Mouse (Mus musculus) hindbrain, embryonic 15.5 days (tissue): Measurements from ENCODE around the gene Psma6. TPM values are rescaled to one million over a fixed set of nuclear protein-coding genes. Genes with fewer than 3 reads are reported as not detected.

Experiments
- ATAC-seq: fragments of 200-750 bp; cut with Nextera tagmentation; 2 replicates; pipeline ENCODE4 v1.8.0; 2017; ENCODE audit warnings: low read depth, moderate number of reproducible peaks, moderate TSS enrichment; ENCODE audit not compliant: low FRiP score
- H3K27ac ChIP-seq: fragments of 300-500 bp; sonication (generic); replicated peaks from 2 replicates; pipeline ENCODE4 v1.5.1; 2015; ENCODE audit warnings: mild to moderate bottlenecking, inconsistent platforms
- H3K27me3 ChIP-seq: fragments of 300-500 bp; sonication (generic); 2 replicates; pipeline ENCODE4 v1.6.1; 2015; ENCODE audit warnings: control low read depth, inconsistent platforms
- H3K36me3 ChIP-seq: fragments of 300-500 bp; sonication (generic); 2 replicates; pipeline ENCODE4 v1.6.1; 2015; ENCODE audit warnings: control low read depth, inconsistent platforms
- H3K4me1 ChIP-seq: fragments of 300-500 bp; sonication (generic); replicated peaks from 2 replicates; pipeline ENCODE4 v1.6.1; 2015; ENCODE audit warnings: control low read depth, inconsistent platforms
- H3K4me2 ChIP-seq: fragments of 300-500 bp; sonication (generic); 2 replicates; pipeline ENCODE4 v1.6.1; 2015; ENCODE audit warnings: moderate library complexity, mild to moderate bottlenecking, inconsistent platforms
- H3K4me3 ChIP-seq: fragments of 300-500 bp; sonication (generic); 2 replicates; pipeline ENCODE4 v1.5.1; 2015; ENCODE audit warnings: mild to moderate bottlenecking, inconsistent platforms
- H3K9ac ChIP-seq: fragments of 300-500 bp; sonication (generic); 2 replicates; pipeline ENCODE4 v1.6.1; 2015; ENCODE audit warnings: inconsistent platforms
- H3K9me3 ChIP-seq: fragments of 300-500 bp; sonication (generic); 2 replicates; pipeline ENCODE4 v1.6.1; 2016; ENCODE audit warnings: control low read depth, inconsistent platforms
- WGBS: fragments of 180-500 bp; shearing (Covaris S2); methylation state at CpG from one replicate; pipeline ENCODE4 v1.1.7; 2015; 5-methylcytosine and 5-hydroxymethylcytosine counted together
- polyA plus RNA-seq: library from polyadenylated mRNA; unstranded; fragments of >200 nt; fragmentation: Nextera tagmentation; extraction: Ambion mirVana; gene quantifications from 2 replicates; pipeline ENCODE4 v1.2.1, GENCODE M21; 2015

Psma6 gene
- polyA plus RNA-seq, 1 experiment from 2014 or later = 389 TPM

GRCm38 (mm10) chr12:55460900-55461299 is 76.9 kb downstream of the Psma6 start:
- WGBS = 76% methylated on average over 4 of the region's 4 CpGs
- ATAC-seq = no peak
- Histone ChIP-seq H3K9me3 (no peaks in the 10 kb centered on the region), H3K36me3 (no peaks in the 10 kb centered on the region), H3K4me1 (peaks cover 32% of the 10 kb centered on the region), H3K27ac (no peak overlapping the region), H3K4me3 (no peak overlapping the region), H3K4me2 (no peak overlapping the region), H3K27me3 (no peaks in the 10 kb centered on the region), H3K9ac (no peak overlapping the region)

GRCm38 (mm10) chr12:55461767-55462166 is 77.7 kb downstream of the Psma6 start:
- Histone ChIP-seq H3K4me1 (peaks cover 41% of the 10 kb centered on the region), H3K9me3 (no peaks in the 10 kb centered on the region)
- 74% methylated on average over 6 of the region's 6 CpGs for WGBS

GRCm38 (mm10) chr12:55462456-55462855 is 78.4 kb downstream of the Psma6 start:
- H3K27me3 ChIP-seq = no peaks in the 10 kb centered on the region
- 72% methylated on average over 6 of the region's 6 CpGs for WGBS
- H3K36me3 ChIP-seq = no peaks in the 10 kb centered on the region
- H3K4me3 ChIP-seq = no peak overlapping the region
- H3K9me3 ChIP-seq = no peaks in the 10 kb centered on the region
- no peak overlapping the region for H3K27ac ChIP-seq
- H3K9ac ChIP-seq = no peak overlapping the region
- peaks cover 43% of the 10 kb centered on the region for H3K4me1 ChIP-seq
- no peak for ATAC-seq
- H3K4me2 ChIP-seq = no peak overlapping the region

More at GRCm38 (mm10) chr12:55461767-55462166, 77.7 kb downstream of the Psma6 start:
- Histone ChIP-seq H3K36me3 (no peaks in the 10 kb centered on the region), H3K9ac (no peak overlapping the region), H3K27ac (no peak overlapping the region), H3K4me2 (no peak overlapping the region), H3K4me3 (no peak overlapping the region), H3K27me3 (no peaks in the 10 kb centered on the region)
- ATAC-seq = no peak

GRCm38 (mm10) chr12:55463087-55463486 is 79.1 kb downstream of the Psma6 start:
- H3K36me3 ChIP-seq = no peaks in the 10 kb centered on the region
- ATAC-seq = no peak
- no peaks in the 10 kb centered on the region for H3K9me3 ChIP-seq
- no peak overlapping the region for H3K4me3 ChIP-seq
- WGBS = 69% methylated on average over 5 of the region's 5 CpGs
- no peak overlapping the region for H3K27ac ChIP-seq
- H3K9ac ChIP-seq = no peak overlapping the region
- peaks cover 47% of the 10 kb centered on the region for H3K4me1 ChIP-seq
- no peak overlapping the region for H3K4me2 ChIP-seq
- H3K27me3 ChIP-seq = no peaks in the 10 kb centered on the region

- Histone ChIP-seq H3K9me3 (no peaks in the 10 kb centered on the region), H3K4me3 (no peak overlapping the region), H3K27me3 (no peaks in the 10 kb centered on the region), H3K9ac (no peak overlapping the region), H3K4me1 (peaks cover 48% of the 10 kb centered on the region), H3K27ac (peak overlapping the region; percentile 69), H3K36me3 (no peaks in the 10 kb centered on the region), H3K4me2 (peak overlapping the region; percentile 31)
- WGBS = 18% methylated on average over 16 of the region's 16 CpGs
- ATAC-seq = peak; percentile 73
Observed at GRCm38 (mm10) chr12:55463992-55464845, 80.2 kb downstream of the Psma6 start.

- H3K9ac ChIP-seq = no peak overlapping the region
- WGBS = 36% methylated on average over 14 of the region's 14 CpGs
- H3K4me3 ChIP-seq = no peak overlapping the region
- H3K27me3 ChIP-seq = no peaks in the 10 kb centered on the region
- peaks cover 48% of the 10 kb centered on the region for H3K4me1 ChIP-seq
- ATAC-seq = no peak
- H3K4me2 ChIP-seq = peak overlapping the region; percentile 31; the same call in 1 of the 2 replicates
- H3K27ac ChIP-seq = peak overlapping the region; percentile 69
- H3K9me3 ChIP-seq = no peaks in the 10 kb centered on the region
- no peaks in the 10 kb centered on the region for H3K36me3 ChIP-seq
Observed at GRCm38 (mm10) chr12:55464846-55465361, 80.9 kb downstream of the Psma6 start.

- Histone ChIP-seq H3K9me3 (no peaks in the 10 kb centered on the region), H3K4me1 (peaks cover 48% of the 10 kb centered on the region), H3K36me3 (no peaks in the 10 kb centered on the region), H3K9ac (no peak overlapping the region), H3K4me3 (no peak overlapping the region), H3K27me3 (no peaks in the 10 kb centered on the region), H3K27ac (peak overlapping the region; percentile 69), H3K4me2 (no peak overlapping the region)
- 0 out of 2 replicates have a peak, but pooled peaks have one; percentile 27 for ATAC-seq
- WGBS = 58% methylated on average over 17 of the region's 17 CpGs
Observed at GRCm38 (mm10) chr12:55465401-55465983, 81.5 kb downstream of the Psma6 start.

- Histone ChIP-seq H3K4me3 (no peak overlapping the region), H3K9ac (no peak overlapping the region), H3K9me3 (no peaks in the 10 kb centered on the region), H3K4me2 (no peak overlapping the region), H3K27me3 (no peaks in the 10 kb centered on the region), H3K27ac (0 out of 2 replicates have a peak overlapping the region, but pooled peaks have one; percentile 11), H3K4me1 (peaks cover 48% of the 10 kb centered on the region), H3K36me3 (no peaks in the 10 kb centered on the region)
- 40% methylated on average over 7 of the region's 7 CpGs for WGBS
- no peak; the same call in 1 of the 2 replicates for ATAC-seq
Observed at GRCm38 (mm10) chr12:55466088-55466701, 82.2 kb downstream of the Psma6 start.

- H3K36me3 ChIP-seq = no peaks in the 10 kb centered on the region
- H3K9me3 ChIP-seq = no peaks in the 10 kb centered on the region
- no peak overlapping the region for H3K4me2 ChIP-seq
- H3K27ac ChIP-seq = 0 out of 2 replicates have a peak overlapping the region, but pooled peaks have one; percentile 11
- no peaks in the 10 kb centered on the region for H3K27me3 ChIP-seq
- ATAC-seq = no peak
- 59% methylated on average over 5 of the region's 5 CpGs for WGBS
- no peak overlapping the region for H3K4me3 ChIP-seq
- no peak overlapping the region for H3K9ac ChIP-seq
- H3K4me1 ChIP-seq = peaks cover 43% of the 10 kb centered on the region
Observed at GRCm38 (mm10) chr12:55466816-55467215, 82.8 kb downstream of the Psma6 start.

GRCm38 (mm10) chr12:55467331-55468180 is 83.5 kb downstream of the Psma6 start:
- WGBS = 45% methylated on average over 10 of the region's 10 CpGs
- Histone ChIP-seq H3K27me3 (no peaks in the 10 kb centered on the region), H3K4me2 (no peak overlapping the region), H3K9ac (no peak overlapping the region), H3K36me3 (no peaks in the 10 kb centered on the region), H3K9me3 (no peaks in the 10 kb centered on the region), H3K27ac (no peak overlapping the region), H3K4me1 (peaks cover 43% of the 10 kb centered on the region), H3K4me3 (no peak overlapping the region)
- ATAC-seq = no peak
